Mouse (Mus musculus) c-Kit-positive CD71-positive TER-119-negative erythroid progenitor cells, embryonic 14.5 days (primary cell): ENCODE measurements around the gene Irf2bpl.

ENCODE experiments used
- DNase-seq: peaks from one replicate; pipeline ENCODE4 v3.0.0-alpha.2; 2013; ENCODE audit warnings: low read depth

Gene Irf2bpl

GRCm38 (mm10) chr12:86898448-86898847, 13.8 kb upstream of the Irf2bpl start:
- DNase-seq, result no peak

GRCm38 (mm10) chr12:86897769-86898273, 13.2 kb upstream of the Irf2bpl start:
- DNase-seq, result no peak

GRCm38 (mm10) chr12:86896921-86897512, 12.4 kb upstream of the Irf2bpl start:
- DNase-seq, result no peak

GRCm38 (mm10) chr12:86896441-86896890, 11.9 kb upstream of the Irf2bpl start:
- no peak for DNase-seq

- DNase-seq, result no peak
Observed at GRCm38 (mm10) chr12:86895703-86896409, 11.3 kb upstream of the Irf2bpl start.

GRCm38 (mm10) chr12:86894841-86895428, 10.3 kb upstream of the Irf2bpl start:
- no peak for DNase-seq

- peak; percentile 98 for DNase-seq
Observed at GRCm38 (mm10) chr12:86894184-86894839, 9.7 kb upstream of the Irf2bpl start.

- DNase-seq, result peak; percentile 48
Observed at GRCm38 (mm10) chr12:86893326-86894183, 9.0 kb upstream of the Irf2bpl start.

- no peak for DNase-seq
Observed at GRCm38 (mm10) chr12:86892711-86893311, 8.2 kb upstream of the Irf2bpl start.

- peak; percentile 88 for DNase-seq
Observed at GRCm38 (mm10) chr12:86891786-86892702, 7.4 kb upstream of the Irf2bpl start.

GRCm38 (mm10) chr12:86891454-86891785, 6.8 kb upstream of the Irf2bpl start:
- DNase-seq, result no peak

- DNase-seq, result no peak
Observed at GRCm38 (mm10) chr12:86890796-86891301, 6.3 kb upstream of the Irf2bpl start.

GRCm38 (mm10) chr12:86890091-86890720, 5.6 kb upstream of the Irf2bpl start:
- no peak for DNase-seq

- no peak for DNase-seq
Observed at GRCm38 (mm10) chr12:86889103-86889644, 4.6 kb upstream of the Irf2bpl start.

- DNase-seq, result no peak
Observed at GRCm38 (mm10) chr12:86888130-86889069, 3.8 kb upstream of the Irf2bpl start.

GRCm38 (mm10) chr12:86887381-86888129, 3.0 kb upstream of the Irf2bpl start:
- no peak for DNase-seq

GRCm38 (mm10) chr12:86886446-86886965, 1.9 kb upstream of the Irf2bpl start:
- DNase-seq, result no peak
